Mouse (Mus musculus): ENCODE measurements around the gene Ppp1r18.

Gene Ppp1r18

GRCm38 (mm10) chr17:35865481-35866280, at the start of gene Ppp1r18:
TSS of gene Ppp1r18 (plus strand) at chr17:35865593.
- DNase-seq, result peak; percentile 50

DNA sequence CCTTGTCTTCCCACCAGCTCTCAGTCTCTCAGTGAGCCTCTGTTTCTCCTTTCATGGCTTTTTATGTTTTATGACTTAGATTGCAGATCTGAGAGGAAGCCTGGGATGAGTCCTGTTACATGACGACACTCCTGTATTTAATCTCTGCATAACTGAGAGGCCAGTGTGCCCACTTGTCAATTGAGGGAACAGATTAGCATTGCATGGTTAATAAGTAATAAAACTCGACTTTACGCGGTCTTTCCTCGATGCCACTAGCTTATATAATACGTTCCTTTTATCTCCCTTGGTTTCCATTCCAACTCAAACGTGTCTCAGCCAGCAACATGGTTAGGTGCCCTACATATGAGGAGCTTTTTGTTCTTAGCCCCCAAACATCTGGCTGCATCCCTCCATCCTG, 49.6 kb upstream of the Ppp1r18 start:
- DNase-seq, result no peak

DNA sequence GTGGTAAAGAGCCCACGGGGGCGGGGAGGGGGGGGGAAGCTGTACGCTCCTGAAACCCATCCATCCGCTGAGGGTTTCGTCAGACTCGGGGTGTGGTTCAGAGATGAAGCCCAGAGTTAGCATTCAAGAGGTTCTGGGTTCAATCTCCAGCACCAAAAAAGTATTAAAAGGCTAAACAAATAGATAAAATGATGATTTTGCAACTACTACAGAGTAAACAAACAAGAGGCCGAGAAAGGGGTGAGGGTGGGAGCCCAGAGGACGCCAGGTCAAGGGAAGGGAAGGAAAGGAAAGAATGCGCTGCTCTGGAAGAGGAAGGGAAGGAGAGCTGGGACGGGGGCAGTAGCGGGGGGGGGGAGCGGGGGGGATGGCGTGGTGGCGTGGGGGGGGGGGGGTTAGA, 48.7 kb upstream of the Ppp1r18 start:
- no peak for DNase-seq

GRCm38 (mm10) chr17:35817226-35817625, 48.2 kb upstream of the Ppp1r18 start:
- no peak for DNase-seq

DNA sequence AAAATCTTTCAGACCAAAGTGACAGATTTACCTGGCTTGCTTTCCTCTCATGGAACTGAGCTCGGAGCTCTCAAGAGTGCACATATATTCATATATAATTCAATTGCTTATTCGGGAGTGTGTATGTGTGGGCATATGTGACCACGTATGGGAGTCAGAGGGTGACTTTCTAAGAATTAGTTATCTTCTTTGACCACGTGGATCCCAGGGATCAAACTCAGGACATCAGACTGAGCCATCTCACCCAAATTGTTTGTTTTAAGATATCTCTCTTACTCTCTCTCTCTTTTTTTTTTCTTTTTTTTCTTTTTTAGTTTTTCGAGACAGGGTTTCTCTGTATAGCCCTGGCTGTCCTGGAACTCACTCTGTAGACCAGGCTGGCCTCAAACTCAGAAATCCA, 45.3 kb upstream of the Ppp1r18 start:
- no peak for DNase-seq

- no peak for DNase-seq
Measured at GRCm38 (mm10) chr17:35821439-35822430, 43.7 kb upstream of the Ppp1r18 start, which contains the start of gene Ier3. TSS of gene Ier3 (plus strand) at chr17:35821684.

DNA sequence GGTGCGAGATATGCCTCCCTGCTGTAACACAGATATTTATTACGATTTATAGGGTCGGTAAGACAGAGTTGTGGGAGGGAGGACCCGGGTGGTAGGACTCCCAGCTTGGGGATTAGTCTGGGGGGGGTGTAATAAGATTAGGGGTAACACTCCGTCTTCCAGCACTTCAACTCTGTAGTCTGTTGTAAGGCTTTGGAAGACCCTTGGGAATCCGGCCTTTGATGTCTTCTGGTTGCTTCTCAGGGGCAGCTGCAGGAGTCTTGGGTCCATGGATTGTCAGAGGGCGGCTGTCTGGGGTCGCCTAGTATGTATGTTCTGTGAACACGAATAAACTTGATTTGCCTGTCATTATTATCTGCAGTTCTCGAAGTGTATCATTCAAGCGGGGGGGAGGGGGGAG, 42.8 kb upstream of the Ppp1r18 start:
- DNase-seq, result no peak

DNA sequence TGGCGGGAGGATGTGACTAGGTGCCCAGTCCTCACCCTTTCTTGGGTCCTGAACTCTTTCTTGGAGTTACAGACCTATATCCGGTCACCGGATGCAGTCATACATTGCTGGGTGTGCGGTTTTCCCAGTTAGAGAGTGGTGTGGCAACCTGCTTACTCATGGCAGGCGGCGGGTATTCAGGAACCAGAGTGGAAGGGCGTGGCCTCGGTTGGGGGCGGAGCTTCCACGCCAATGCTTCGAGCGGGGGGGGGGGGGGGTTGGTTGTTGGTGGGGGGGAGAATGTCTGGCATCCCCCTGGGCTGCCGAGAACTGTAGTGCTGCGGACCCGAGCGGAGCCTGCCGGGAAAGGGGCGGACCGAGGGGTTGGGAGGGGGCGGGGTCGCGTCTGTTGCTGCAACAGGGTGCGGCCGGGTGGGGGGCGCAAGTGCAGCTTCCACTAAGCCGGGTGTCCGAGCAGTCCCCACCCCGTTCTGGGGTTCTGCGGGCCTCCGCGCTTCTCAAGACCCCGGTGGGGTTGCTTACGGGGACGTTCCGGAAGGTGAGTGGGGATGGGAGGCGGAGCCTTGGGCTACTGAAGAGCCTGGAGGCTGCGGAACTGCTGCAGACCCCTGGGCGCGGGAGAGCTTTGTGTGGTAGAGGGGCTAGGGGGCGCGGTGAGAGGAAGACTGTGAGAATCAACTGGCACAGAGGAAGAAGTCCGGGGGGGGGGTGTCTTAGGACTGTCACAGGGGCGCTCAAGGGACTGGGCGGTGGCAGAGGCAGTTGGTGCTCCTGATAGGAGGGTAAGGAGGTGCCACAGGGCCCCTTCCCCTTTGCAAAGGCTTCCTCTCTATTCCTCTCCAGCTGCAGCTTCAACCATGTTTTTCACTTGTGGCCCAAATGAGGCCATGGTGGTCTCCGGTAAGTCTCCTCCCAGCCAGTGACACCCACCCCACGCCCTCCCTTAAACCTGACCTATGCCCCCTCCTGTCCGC, 42.1 kb upstream of the Ppp1r18 start, which contains the start of gene Flot1:
Gene Flot1 (plus strand): TSS at position 267 of the 974 bp plus-strand sequence.
- peak; percentile 82 for DNase-seq

- no peak for DNase-seq
Measured at GRCm38 (mm10) chr17:35824402-35824801, 41.0 kb upstream of the Ppp1r18 start.

DNA sequence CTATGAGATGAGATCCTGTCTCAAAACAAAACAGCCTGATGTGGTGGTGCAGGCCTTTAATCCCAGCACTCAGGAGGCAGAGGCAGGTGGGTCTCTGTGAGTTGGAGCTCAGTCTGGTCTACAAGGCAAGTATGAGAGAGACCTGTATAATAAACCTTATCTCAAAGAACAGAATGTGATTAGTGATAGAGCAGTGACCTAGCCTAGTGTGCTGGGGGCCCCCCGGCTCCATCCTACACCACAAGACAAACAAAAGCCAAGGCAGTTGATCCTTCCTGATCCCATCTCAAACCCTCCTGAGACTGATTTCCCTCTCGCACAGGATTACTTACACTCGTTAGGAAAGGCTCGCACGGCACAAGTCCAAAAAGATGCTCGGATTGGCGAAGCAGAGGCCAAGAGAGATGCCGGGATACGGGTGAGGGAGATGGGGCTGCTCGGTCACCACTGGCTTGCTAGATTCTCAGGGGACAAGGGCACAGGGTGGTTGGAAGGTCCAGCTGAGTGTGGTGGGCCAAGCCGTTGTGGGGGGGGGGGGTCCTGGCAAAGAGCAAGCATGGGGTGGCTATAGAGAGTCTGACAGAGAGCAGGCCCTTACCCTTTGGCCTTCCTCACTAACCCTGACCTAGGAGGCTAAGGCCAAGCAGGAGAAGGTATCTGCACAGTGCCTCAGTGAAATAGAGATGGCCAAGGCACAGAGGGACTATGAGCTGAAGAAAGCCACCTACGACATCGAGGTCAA, 40.1 kb upstream of the Ppp1r18 start:
- DNase-seq, result no peak

GRCm38 (mm10) chr17:35829737-35830136, 35.7 kb upstream of the Ppp1r18 start:
- DNase-seq, result peak; percentile 94

DNA sequence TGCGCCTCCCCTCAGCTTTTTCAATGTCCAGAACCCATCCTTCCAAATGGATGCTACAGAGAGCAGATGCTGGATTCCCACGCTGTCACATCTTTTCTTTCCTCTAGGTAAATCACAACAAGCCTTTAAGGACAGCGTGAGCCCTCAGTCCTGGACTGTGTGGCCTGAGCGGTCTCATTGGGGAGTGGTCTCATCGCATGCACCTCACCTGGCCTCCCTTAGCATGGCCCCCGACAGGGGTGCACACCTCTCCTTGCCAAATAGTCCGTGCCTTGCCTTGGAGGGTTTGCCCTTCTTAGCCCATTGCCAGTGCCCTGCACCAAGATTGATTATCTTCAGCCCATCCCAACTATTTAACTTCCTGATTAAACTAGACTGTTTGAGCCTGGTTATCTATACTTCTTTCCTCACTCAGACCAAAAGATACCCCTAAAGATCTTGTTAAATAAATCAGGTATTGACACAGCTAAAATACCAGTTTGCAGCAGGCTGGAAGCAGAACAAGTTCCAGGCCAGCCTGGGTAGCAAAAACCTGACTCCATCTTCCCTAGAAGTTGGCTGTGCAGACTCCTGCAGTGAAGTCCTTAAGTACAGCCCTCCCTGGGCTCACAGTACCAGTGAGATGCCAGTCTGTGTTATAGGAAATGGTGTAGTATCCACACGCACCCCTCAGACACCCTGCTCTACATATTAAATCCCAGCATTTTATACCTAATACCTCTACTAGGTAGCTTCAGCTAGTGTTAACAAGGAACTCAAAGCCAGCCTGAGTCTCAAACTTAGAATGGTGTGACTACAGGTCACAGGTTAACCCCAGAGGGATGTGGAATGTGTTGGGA, 32.8 kb upstream of the Ppp1r18 start:
- DNase-seq, result no peak

GRCm38 (mm10) chr17:35833239-35833751, 32.1 kb upstream of the Ppp1r18 start:
- DNase-seq, result no peak

- no peak for DNase-seq
Measured at GRCm38 (mm10) chr17:35833894-35834293, 31.5 kb upstream of the Ppp1r18 start.

DNA sequence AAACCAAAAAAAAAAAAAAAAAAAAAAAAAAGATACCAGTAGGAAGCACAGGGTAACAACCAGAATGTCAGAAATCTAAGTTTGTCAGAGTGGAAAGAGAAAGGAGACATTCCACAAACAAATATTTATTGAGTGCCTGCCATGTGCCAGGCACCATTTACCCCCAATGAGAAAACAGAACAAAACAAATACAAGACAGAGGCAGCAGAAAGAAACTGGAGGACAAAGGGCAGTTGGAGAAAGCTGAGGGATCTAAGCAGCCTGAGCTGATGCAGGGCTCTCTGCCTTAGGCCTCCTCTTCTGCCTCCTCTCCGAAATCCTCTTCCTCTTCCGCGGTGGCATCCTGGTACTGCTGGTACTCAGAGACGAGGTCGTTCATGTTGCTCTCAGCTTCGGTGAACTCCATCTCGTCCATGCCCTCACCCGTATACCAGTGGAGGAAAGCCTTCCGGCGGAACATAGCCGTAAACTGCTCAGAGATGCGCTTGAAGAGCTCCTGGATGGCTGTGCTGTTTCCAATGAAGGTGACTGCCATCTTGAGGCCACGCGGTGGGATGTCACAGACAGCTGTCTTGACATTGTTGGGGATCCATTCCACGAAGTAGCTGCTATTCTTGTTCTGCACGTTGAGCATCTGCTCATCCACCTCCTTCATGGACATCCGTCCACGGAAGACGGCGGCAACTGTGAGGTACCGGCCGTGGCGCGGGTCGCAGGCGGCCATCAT, 30.5 kb upstream of the Ppp1r18 start:
- DNase-seq, result no peak

DNA sequence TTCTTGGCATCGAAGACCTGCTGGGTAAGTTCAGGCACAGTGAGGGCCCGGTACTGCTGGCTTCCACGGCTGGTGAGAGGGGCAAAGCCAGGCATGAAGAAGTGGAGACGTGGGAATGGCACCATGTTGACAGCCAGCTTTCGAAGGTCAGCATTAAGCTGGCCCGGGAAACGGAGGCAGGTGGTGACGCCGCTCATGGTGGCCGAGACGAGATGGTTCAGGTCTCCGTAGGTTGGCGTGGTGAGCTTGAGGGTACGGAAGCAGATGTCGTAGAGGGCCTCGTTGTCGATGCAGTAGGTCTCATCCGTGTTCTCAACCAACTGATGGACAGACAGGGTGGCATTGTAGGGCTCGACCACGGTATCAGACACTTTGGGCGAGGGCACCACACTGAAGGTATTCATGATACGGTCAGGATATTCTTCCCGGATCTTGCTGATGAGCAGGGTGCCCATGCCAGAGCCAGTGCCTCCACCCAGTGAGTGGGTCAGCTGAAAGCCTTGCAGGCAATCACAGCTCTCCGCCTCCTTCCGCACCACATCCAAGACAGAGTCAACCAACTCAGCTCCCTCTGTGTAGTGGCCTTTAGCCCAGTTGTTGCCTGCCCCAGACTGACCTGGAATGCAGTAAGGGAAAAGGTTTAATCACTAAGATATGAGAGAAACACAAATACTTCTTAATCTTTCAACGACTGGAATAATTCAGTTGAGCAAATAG, 29.8 kb upstream of the Ppp1r18 start:
- DNase-seq, result no peak

DNA sequence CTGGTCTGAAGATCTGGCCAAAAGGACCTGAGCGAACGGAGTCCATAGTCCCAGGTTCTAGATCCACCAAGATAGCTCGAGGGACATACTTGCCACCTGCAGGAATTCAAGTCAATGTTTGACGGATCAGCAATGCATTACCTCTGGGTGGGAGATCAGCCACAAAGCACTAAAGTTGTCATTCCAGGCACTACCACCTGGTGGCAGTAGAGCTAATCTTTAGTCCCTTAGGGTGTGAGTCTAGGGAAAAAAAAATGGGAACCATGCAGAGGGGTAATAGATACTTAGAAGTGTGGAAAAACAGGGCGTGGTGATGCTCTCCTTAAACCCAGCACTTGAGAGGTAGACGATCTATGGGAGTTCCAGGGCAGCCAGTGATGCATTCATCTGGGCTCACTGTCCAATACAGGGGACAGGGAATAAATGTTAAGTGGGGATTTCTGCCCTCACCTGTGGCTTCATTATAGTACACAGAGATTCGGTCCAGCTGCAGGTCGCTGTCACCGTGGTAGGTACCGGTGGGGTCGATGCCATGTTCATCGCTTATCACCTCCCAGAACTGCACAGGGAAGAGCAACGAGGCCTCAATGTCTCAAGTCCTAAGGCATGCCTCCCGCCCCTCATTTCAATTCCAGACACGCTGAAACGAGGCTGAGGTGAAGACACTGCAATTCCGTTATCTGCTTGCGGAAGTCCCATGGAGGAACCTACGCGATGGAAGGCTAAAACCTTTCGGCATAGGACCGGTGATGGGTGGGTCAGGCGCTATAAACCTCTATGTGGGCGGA, 29.0 kb upstream of the Ppp1r18 start:
- DNase-seq, result peak; percentile 84

DNA sequence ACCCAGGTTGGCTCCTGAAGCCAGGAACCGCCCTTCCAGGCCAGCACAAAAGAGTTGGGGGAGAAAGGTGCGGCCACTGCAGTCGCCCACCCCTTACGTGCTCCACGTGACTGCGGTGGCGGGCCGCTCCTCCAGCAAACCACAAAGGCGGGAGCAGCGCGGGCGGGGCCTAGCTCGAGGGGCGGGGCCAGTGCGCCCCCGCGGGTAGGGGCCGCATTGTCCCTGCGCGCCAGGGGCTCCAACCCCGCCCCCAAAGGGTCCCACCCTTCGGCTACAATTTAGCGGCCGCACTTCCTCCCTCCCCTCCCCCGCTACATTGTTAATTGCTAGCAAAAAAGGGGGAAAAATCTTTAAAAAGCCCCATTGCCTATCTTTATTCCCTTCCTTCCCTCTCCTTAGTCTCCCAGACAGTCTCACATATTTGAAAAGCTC, 28.4 kb upstream of the Ppp1r18 start:
- peak; percentile 98 for DNase-seq

Data from thymus, postnatal 25 days (tissue).